Comparison of ENCODE assay signal across 1 mouse cellular context in genomic region chr16:87364231-87364630, GRCm38 (mm10).
TF ChIP-seq lines count a peak whose summit lies in the region.

No protein-coding gene starts in this region.

TF ChIP-seq in MEL, 35 proteins besides CTCF, POLR2A, EP300 and RAD21 (continued from another document):
- no peak for TF ChIP-seq GATA1 (IDR thresholded peaks at IDR 0.05; ENCODE audit: low read depth, low read length)
- no peak for TF ChIP-seq RCOR1 (IDR thresholded peaks at IDR 0.05; ENCODE audit: low read depth, low read length)
- TF ChIP-seq CHD1 (IDR thresholded peaks at IDR 0.05; ENCODE audit: low read depth, low read length) = no peak
